ENCODE assay signal across 26 mouse cellular contexts in the genomic region with DNA sequence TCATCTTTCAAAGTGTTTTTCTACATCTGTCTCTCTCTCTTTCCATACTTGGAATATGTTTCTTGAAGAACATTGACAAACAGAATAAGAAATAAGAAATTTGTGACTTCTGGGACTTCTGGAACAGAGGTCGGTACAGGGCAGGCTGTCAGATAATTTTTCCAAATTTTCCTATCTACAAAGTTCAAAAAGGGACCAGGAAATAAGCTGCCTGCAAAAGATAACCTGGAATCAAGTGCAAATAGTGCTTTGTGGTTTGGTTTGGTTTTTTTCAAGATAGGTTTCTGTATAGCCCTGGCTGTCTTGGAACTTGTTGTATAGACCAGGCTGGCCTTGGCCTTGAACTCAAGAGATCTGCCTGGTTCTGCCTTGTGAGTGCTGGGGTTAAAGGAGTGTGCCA.
"Had no signal": no experiment of that assay in that cellular context is flagged by ENCODE, and none has a peak within 500 bp of the region (broad histone marks: within the 10 kb centered on the region; RNA-seq: fewer than 3 reads in every experiment).

No protein-coding gene starts in this region.

- H3K36me3 ChIP-seq: heart, embryonic 15.5 days; hindbrain, embryonic 13.5 days; hindbrain, embryonic 15.5 days; limb, embryonic 12.5 days; liver, embryonic 13.5 days had no signal

- DNase-seq: gastrocnemius, postnatal 14 days; gastrocnemius, postnatal 36 days; heart, adult 11 months; heart, adult 2 months; heart, postnatal 14 days; heart, postnatal 36 days; kidney, adult 11 months; kidney, adult 2 months; kidney, adult 9 months; kidney, postnatal 14 days; kidney, postnatal 36 days; layer of hippocampus, adult 9-11 months; liver; liver, embryonic 13.5 days had no signal

- ATAC-seq: hindbrain, postnatal 0 days; intestine, embryonic 16.5 days had no signal

- H3K4me3 ChIP-seq: heart, adult 2 months; heart, embryonic 13.5 days; heart, embryonic 15.5 days; hindbrain, embryonic 13.5 days; hindbrain, embryonic 15.5 days; kidney, embryonic 15.5 days; left cerebral cortex, adult 2 months; limb, embryonic 12.5 days; liver, embryonic 13.5 days had no signal

- H3K4me1 ChIP-seq: heart, embryonic 13.5 days; heart, embryonic 15.5 days; hindbrain, embryonic 13.5 days; hindbrain, embryonic 15.5 days; kidney, embryonic 15.5 days; limb, embryonic 12.5 days; liver, embryonic 13.5 days had no signal

- H3K9me3 ChIP-seq: heart, embryonic 13.5 days; heart, embryonic 15.5 days; hindbrain, embryonic 13.5 days; hindbrain, embryonic 15.5 days; kidney, embryonic 15.5 days; limb, embryonic 12.5 days; liver, embryonic 13.5 days had no signal

- H3K4me2 ChIP-seq: heart, embryonic 11.5 days; heart, embryonic 13.5 days; heart, embryonic 15.5 days; hindbrain, embryonic 13.5 days; hindbrain, embryonic 15.5 days; kidney, embryonic 15.5 days; limb, embryonic 12.5 days; liver, embryonic 11.5 days; liver, embryonic 13.5 days had no signal

- H3K27me3 ChIP-seq: heart, embryonic 13.5 days; heart, embryonic 15.5 days; hindbrain, embryonic 13.5 days; hindbrain, embryonic 15.5 days; kidney, embryonic 15.5 days; limb, embryonic 12.5 days; liver, embryonic 13.5 days had no signal

- H3K27ac ChIP-seq: heart, adult 2 months; heart, embryonic 13.5 days; heart, embryonic 15.5 days; hindbrain, embryonic 13.5 days; hindbrain, embryonic 15.5 days; hindbrain, postnatal 0 days; kidney, embryonic 15.5 days; kidney, postnatal 0 days; left cerebral cortex, adult 2 months; limb, embryonic 12.5 days; liver, embryonic 13.5 days had no signal

- H3K9ac ChIP-seq: heart, embryonic 13.5 days; heart, embryonic 15.5 days; hindbrain, embryonic 13.5 days; hindbrain, embryonic 15.5 days; kidney, embryonic 15.5 days; limb, embryonic 12.5 days; liver, embryonic 13.5 days had no signal
